Mouse (Mus musculus) adrenal gland, adult 18-20 months (tissue): ENCODE measurements around the gene Atpif1. TPM values are rescaled to one million over a fixed set of nuclear protein-coding genes. Genes with fewer than 3 reads are reported as not detected.

Source experiments
- DNase-seq, 2 experiments: peaks; one replicate each; pipeline ENCODE4 v3.0.0; 2021 to 2022; ENCODE audit warnings: low spot score in 2 of 2
- total RNA-seq, 2 experiments: library from RNA; stranded (reverse); gene quantifications; 1 replicate in 1 of 2; 2 replicates in 1 of 2; pipeline ENCODE4 v1.2.3; 2021

Gene Atpif1
- total RNA-seq, 2 experiments from 2014 or later, result 233 to 327 TPM

DNA sequence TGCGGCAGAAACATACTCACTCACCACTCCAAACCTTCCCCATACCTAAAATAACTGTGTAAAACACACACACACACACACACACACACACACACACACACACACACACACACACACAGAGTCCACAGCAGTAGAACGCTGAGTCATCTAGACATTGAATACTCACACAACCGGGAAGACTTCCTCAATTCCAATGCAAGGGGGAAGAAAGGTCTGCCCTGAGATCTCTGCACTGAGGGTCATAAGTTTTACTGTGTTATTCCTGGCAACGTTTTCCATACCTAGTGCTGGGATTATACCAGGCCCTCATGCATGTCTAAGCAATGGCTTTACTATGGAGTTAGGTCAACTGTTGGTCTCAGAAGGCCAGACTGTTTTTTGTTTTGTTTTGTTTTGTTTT lies 4.1 kb downstream of the Atpif1 start:
- no peak for DNase-seq

DNA sequence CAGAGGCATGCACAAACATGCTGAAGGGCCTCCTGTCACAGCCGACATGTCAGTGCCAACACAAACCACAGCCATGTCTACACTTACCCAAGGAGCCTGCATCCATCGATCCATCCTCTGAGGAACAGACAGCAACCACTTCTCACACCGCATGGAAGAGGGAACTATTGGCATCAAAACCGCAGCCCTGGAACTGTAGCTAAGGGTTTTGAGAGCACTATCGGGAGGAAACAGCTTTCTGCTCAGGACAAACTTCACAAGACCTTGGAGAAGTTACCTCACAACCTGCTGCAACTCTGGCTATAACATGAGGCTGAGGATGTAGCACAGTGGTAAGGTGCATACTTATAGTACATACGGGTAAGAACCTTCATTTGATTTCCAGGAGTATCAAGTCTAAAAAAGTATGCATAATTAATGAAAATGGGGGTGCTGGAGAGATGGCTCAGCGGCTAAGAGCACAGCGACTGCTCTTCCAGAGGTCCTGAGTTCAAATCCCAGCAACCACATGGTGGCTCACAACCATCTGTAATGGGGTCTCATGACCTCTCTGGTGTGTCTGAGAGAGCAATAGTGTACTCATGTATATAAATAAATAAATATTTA lies 5.4 kb downstream of the Atpif1 start:
- DNase-seq, result no peak

- no peak for DNase-seq
Measured at GRCm38 (mm10) chr4:132526678-132527077, 6.8 kb downstream of the Atpif1 start.

- DNase-seq, result no peak
Measured at GRCm38 (mm10) chr4:132524808-132525207, 8.7 kb downstream of the Atpif1 start.

DNA sequence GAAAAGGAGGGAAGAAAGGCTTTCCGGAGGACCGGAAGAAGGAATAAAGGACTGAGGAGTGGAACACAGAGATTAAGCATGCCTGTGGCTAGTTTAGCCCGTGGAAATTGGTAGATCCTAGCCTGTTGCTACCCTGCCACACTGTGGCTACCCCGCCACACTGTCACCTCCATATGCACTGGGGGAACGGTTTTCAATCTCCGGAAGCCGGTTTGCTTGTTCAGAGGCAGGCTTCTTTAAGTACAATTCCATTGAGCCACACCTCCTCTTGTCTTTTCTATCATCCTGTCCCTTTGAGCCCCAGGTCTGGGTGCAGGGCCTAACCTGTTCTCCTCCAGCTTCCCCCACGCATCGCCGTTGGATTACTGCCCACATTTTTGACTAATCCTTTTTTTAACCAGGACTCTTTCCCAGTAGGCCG lies 9.1 kb downstream of the Atpif1 start:
- DNase-seq, result no peak

DNA sequence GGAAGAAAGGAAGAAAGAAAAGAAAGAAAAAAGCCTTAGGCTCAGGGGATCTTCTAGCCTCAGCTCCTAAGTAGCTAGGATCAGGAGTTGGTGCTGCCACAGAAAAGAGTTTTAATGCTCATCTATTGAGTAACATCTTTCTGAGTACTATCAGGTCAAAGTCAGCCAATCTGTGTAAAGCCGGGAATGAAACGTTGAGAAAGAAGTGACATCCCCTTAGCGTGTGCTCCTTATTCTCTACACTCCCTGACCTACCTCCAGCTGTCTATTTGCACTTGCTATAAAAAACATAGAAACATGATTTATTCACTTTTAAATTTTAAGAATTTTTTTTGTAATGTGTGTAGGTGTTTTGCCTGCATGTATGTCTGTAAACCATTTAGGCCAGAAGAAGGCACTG lies 14.3 kb downstream of the Atpif1 start:
- DNase-seq, result no peak

DNA sequence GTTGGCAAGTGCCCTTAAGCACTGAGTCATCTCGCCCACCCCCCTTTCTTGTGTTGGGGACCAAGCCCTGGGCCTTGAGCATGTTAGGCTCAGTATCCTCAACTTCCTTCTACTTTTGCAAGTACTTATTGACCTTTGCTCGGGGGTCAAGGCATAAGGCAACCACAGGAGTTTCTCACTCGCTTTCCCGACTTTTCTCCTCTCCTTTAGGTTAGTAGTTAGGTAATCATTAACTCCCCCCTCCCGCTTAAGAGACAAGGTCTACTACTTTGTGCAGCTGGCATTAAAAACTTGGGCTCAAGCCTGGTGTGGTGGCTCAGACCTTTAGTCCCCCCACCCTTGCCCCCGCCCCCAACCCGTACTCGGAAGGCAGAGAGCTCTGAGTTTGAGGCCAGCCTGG lies 15.4 kb downstream of the Atpif1 start:
- DNase-seq, result no peak

- peak; percentile 73 to 74 for DNase-seq
Measured at GRCm38 (mm10) chr4:132515369-132516155, 17.9 kb downstream of the Atpif1 start.

DNA sequence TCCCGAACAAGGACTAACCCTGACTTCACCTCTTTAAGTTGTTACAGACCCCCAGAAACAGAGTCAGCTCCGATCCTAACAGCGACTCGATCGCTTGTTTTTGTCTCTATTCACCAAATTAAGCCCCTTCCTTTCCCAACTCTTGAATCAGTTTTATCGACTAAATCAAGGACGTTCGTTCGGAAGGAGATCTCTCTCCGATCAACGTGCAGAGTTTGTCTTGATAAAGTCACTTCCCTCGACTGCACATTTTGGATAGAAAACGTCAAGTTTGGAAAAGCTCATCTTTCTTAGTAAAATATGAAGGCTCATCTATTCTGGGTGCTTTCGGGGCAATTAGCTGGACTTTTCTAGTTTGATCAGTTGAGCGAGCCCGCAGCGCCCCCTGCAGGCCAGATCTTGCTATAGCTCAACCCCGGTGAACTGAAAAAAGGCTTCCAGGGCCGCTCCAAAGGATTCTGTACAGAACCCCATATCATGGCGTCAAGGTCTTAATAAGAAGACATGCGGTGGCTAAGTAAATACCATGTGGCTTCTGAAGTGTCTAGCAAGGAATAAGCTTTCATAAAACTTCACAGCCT lies 18.8 kb downstream of the Atpif1 start:
- peak; percentile 88 for DNase-seq

DNA sequence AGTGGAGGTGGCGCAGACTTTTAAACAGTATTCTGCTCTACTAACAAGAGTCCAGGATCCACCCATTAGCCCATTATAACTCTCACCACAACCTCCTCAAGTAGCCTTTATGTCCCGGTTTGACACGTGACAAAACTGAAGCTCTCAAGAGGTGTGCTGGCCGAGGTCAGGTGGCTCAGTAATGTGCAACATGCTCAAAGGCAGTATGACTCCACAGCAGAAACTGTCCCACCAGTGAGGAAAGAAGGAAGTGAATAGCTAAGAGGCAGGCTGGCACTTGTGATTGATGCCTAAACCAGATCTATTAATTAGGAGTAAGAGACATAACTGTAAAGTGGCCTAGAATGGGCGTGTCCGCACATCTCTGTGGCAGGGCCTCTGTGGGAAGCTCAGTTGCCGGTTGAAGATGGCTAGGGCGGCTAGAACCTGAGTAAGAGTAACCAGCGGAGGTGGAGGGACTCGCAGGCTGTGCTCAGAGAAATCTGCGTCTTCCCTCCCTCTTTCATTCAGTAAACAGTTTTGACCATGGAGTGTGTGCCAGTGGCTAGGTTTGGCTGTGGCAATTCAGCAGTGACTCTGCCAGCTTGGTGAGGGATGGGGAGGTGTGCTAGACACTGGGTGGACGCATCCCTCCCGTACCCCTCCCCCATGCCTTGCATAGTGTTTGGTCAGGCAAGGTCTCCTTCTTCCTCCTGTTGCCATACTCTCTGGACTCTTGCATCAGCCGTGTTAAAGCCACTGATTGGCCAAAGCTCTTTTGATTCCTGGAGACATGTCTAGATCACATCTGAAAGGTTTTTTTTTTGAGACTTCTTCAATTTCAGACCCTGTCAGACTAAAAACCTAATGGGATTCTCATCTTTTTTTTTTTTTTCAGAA lies 19.8 kb downstream of the Atpif1 start:
- no peak for DNase-seq

- no peak for DNase-seq
Measured at GRCm38 (mm10) chr4:132512080-132512479, 21.4 kb downstream of the Atpif1 start.

DNA sequence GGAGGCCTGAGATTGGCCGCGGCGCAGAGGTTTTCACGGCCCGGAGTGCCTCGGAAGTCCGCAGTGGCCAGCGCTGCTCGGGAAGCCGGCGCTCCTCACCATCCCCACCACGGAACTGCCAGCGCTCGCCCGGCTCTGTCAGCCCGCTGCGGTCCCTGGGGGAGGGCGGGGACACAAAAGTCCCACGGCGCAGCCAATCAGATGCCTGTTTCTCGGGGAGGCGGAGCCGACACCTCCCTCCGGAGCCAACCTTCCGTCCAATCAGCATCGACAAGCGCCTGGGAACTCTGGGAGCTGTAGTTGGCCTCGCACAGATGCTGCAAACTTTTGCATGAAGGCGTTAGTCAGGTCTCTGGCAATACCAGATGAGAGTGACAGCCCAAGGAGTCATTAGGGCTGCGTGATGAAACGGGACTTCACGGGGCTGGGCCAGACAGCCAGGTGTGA lies 23.1 kb downstream of the Atpif1 start, which contains the start of gene Sesn2:
TSS of gene Sesn2 (minus strand) at position 150 of the 447 bp plus-strand sequence.
- DNase-seq, result peak; percentile 97 to 99

GRCm38 (mm10) chr4:132509621-132510296 lies 23.7 kb downstream of the Atpif1 start:
- peak; percentile 64 to 70 for DNase-seq

GRCm38 (mm10) chr4:132507210-132507609 lies 26.2 kb downstream of the Atpif1 start:
- no peak for DNase-seq

DNA sequence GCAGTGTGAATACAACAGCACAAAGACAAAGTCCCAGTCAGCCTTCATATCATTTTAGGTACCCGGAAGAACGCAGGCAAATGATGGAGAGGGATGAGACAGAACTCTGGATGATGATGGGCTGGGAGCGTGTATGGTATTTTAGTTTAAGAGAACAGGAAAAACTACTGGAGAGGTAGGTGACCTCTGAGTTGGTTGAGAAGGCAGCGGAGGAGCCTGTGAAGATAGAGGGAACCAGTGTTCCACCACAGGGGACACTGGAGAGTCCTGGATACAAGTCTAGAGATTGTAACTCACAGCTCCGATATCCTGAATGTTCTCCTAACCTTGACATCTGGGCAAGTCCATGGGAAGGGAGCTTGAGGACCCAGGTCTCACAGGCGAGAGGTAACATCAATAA lies 27.2 kb downstream of the Atpif1 start:
- no peak for DNase-seq

GRCm38 (mm10) chr4:132505800-132506199 lies 27.7 kb downstream of the Atpif1 start:
- no peak for DNase-seq

DNA sequence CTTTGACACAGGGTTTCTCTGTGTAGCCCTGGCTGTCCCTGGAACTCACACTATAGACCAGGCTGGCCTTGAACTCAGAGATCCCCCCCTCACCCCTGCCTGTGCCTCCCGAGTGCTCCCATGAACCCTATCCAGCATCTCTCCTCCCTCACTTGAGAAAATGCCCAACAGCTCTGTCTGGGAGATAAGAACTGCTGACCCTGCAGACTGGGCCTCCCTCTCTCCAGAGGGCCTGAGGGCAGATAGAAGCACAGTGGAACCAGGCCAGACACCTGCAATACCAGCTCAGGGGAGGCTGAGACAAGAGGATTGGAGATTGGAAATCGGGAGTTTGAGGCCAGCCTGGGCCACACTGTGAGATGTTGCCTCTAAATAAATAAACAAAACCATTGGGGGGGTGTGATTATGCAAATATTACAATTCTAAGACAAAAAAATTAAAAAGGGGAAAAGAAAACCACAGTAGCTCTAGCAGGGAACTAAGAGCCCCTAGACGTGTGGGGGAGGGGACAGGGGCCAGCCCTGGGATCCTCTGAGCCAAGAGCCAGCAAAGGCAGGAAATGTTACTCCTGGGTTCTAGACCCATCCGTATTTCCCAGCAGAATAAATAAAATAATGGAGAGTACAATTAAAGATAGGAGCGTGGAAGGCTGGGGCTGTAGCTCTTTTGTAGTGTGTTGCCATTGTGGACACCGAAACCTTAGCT lies 28.3 kb downstream of the Atpif1 start:
- DNase-seq, result no peak

GRCm38 (mm10) chr4:132503344-132503743 lies 30.1 kb downstream of the Atpif1 start:
- no peak for DNase-seq

DNA sequence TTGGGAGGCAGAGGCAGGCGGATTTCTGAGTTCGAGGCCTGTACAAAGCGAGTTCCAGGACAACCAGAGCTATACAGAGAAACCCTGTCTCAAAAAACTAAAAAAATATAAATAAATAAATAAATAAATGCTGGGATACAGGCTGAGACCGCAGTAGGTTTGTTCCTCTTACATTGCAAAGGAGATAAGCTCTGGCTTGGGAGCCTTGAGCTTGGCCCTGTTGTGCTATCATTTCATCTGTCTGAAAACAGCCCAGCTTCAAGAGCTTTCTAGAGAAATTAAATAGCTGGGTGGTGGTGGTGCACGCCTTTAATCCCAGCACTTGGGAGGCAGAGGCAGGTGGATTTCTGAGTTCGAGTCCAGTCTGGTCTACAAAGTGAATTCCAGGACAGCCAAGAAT lies 31.8 kb downstream of the Atpif1 start:
- no peak for DNase-seq
